Mouse (Mus musculus) spleen, embryonic (tissue): ENCODE results near the gene Nek7.

Experiments
- CTCF ChIA-PET: fragments of 350-600 bp; sonication (Branson Sonifier 250); formaldehyde crosslinking; loops from one replicate; lab custom pipeline; 2022; lab: Charles Lee

The Nek7 gene

DNA sequence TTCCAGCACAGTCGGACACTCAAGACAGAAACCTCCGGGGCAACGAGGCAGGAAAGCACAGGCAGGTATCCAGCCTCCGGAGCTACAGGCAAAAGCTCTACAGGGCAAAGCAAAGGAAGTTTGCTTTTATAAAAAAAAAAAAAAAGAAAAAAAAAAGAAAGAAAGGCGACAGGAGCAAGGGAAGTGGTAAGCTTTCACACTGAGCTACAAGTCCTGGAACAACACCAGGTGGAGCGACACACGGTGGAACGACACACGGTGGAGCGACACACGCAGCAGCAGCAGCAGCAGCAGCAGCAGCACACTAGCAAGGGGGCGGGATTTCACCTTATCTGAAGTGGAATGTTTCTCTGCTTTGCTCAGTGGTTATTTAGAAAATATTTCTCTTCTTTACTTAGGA, 10.8 kb downstream of the Nek7 start:
- CTCF ChIA-PET, result no interaction called here

DNA sequence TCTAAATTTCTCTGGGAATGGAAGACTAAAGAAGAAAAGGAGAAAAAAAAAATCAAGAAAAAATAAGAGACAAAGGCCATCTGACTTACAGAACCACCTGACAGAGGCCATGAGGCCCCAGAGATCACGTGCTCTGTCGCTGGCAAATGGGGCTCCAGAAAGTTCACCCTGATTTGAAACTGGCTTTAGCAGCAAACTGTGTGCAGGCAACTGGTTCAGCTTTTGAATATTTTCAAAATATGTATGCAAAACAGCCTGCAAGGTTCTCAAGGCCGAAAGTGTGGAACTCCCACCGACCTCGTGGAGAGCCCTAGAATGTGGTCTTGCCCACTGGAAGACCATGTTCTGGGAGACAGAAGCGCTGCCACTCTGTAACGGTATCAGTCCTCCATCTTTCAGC, 11.6 kb downstream of the Nek7 start:
- CTCF ChIA-PET, result no interaction called here

DNA sequence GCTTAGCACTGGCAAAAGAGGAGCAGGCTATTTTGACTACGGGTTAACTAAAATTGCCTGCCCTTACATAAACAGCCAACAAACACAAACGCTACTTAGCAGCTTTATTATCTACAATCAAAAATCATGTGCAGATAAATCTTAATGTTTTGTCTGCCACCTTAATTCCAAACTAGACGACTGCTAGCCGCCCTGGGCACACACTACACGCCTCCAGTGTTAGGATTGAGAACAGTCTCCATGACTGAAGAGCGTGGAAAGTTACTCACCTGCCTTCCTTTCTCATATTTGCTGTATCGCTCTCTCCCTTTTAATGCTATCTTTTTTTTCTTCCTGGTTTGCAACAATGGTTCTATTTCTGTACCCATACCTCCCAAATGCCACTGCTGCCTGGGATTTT, 12.1 kb downstream of the Nek7 start:
- CTCF ChIA-PET, result no interaction called here

DNA sequence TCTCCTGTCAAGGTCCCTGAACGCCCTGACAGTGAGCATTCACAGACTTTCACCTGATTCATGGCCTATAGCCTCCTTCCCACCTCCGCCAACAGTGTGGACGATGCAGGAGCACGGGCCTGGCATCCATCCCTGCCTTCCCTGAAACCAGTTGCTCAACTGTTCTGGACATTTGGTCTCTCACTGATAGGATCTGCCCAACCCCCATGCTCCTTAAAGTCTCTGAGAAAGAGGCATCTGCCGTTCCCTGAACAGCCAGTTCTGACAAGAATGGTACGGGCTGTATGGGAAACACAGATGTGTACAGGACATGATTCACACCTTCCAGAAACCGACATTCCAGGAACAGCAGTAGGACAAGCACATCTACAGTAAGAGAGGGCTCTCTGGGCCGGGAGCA, 13.2 kb downstream of the Nek7 start:
- CTCF ChIA-PET, result no interaction called here

DNA sequence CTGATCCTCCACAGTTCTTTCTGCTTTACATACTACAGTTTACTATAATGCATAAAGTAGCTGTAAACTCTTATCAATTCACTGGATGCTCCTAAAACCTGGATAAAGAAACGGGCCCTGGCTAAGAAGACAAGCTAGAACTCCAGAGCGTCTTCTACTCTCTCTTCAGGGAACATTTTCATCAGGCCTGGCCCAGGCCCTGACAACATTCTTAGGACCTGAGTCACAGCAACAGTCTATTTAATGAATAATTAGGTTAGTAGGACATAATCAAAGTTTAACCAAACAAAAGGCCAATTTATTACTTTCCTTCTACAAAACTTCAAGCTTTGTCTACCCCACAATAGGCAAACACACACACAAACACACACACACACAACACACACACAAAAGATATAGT, 15.2 kb downstream of the Nek7 start:
- CTCF ChIA-PET, result no interaction called here

DNA sequence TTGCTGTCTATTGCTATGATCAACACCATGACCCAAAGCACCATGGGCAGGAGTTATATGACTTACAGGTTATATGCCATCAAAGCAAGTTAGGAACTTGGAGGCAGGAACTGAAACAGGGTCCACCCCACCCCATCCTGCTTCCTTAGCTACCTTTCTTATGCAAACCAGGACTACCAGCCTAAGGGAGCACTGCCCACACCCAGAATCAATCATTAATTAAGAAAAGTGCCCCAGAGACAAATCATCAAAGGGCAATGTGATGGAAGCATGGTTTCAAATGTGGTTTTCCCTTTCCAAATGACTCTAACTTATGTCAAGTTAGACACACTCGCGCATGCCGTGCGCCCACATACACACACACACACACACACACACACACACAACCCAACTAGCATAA, 16.0 kb downstream of the Nek7 start:
- CTCF ChIA-PET, result no interaction called here

DNA sequence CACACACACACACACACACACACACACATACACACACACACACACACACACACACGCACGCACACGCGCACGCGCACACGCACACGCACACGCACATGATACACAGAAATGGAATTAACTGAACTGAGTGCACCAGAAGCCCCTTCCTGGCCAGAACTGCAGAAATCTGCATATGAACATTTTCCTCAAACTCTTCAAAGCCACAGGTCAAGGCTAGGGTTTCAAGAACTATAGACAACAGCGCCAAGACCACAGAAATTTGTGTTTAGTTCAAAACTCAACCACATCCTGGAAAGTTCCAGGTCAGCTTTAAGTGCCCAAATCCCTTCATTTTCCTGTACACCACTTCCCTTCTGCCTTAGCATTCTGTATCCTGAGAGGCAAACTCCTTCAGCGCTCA, 21.9 kb downstream of the Nek7 start:
- CTCF ChIA-PET, result interaction anchor here (0.7 kb wide), 1 partner anchor 39 kb away, joined by 6 read pairs; no protein-coding TSS in a partner anchor

DNA sequence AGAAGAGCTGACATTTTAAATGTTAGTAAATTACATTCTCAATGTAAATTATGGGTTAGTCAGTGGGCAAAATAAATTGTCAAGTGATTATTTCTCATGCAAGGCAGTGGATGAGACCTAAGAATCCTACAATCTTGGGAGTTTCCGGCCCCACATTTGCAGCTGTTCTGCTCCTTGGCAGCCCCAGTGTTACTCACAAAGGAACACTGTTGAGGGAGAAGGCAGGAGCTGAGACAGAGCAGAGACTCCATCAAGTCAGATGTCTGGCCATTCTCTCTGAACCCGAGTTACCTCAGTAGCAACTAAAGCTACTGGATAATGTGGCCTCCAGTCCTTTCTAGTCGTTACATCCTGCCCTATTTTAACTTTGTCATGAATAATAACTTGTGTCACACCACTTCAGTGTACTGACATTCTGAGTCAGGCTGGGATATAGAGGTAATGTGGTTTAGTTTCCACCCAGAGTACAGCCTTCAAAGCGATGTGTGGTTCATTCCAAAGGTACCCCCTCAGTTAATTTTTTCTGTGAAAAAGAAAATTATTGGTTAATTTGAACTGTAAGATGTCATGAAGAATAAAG, 23.7 kb downstream of the Nek7 start:
- CTCF ChIA-PET, result interaction anchor here (0.7 kb wide), 1 partner anchor 17 kb away, joined by 3 read pairs; no protein-coding TSS in a partner anchor

DNA sequence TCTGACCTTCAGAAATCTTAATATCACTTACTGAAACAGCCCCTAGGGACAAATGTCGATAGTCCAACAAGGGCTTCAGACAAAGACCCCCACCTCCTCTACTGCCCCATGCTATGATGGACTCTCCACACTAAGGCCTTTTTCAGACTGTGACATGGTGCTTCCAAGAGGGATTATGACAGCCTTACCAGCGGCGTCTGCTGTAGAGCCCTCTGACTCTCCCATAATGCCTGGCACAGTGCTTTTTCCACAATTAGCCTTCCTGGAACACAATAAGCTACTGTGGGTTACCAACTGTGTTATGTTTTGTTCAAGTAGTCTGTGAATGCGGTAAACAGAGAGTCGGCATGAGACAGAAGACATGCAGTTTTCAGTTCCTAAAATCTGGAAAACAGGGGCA, 25.0 kb downstream of the Nek7 start:
- CTCF ChIA-PET, result no interaction called here

DNA sequence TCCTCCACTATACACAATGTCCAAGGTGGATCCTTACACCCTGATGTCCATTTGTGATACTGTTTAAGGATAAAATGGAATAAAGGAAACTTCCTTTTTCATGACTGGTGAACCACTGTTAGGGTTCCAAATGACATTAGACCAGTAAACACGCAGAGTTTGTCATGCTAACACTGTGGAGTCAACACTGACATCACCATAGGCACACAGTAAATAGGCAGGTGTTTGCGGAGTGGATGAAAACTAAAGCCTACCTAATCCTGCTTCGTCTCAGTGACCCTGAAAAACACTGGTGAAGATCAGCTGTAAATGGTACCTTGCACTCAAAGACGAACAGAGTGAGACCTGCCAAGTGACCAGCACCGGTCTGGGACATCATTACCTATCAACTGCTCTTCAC, 26.0 kb downstream of the Nek7 start:
- CTCF ChIA-PET, result no interaction called here

DNA sequence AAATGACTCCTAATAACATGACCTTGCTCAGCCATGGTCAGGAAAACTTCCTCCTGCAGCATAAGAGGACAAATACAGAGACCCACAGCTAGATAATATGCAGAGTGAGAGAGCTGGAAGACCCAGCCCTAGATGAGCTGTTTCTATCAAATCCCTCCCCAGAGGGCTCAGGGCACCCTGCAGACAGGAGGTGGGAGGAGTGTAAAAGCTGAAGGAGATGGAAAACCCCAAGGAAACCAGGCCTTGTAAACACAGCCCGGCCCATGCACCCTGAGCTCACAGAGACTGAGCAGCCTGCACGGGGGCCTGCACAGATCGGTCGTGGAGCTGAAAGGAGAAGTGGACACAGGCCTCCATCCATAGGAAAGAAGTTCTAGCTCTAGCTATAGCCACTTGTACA, 27.5 kb downstream of the Nek7 start:
- CTCF ChIA-PET, result no interaction called here

DNA sequence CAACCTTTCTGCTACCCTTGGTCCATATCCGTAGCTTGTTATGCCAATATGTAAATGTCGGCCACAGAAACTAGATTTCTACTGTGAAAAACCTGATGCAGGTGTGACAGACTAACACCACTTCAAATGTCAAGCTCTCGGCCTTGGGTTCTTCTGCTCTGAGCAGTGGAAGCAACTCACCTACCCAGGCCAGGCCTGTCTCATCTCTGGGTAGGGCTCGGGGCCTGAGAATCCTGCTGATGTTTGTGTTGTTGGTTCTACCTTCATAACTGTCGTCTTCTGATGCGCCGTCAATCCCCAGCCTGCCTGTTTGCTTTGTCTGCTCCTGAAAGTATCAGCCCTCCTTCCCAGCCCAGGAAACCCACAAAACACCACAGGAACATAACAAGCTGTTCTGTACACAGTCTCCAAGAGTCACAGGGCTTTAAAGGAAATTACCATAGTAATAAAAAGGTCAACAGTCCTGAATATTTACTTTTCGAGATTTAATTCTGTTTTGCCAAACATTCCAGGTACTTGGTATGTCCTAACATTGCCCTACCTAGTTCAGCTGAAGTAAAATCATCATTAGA, 29.4 kb downstream of the Nek7 start:
- CTCF ChIA-PET, result no interaction called here

DNA sequence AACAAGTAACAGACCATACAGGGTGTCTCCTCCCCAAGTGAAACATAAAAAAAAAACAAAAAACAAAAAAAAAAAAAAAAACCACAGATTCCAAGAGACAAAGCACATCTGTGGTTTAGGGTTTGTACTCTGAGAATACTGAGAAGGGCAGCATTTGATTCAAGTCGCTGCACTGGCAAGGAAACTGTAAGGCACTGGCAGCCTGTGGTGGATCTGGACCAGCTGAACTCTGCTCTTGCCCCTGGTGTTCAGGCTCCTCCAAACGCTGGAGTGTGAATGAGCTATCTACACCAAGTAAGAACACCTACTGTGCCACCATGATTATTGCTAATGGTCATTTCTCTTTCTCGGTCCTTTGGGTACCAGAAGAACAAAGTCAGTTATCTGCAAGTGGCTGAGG, 30.8 kb downstream of the Nek7 start:
- CTCF ChIA-PET, result no interaction called here

DNA sequence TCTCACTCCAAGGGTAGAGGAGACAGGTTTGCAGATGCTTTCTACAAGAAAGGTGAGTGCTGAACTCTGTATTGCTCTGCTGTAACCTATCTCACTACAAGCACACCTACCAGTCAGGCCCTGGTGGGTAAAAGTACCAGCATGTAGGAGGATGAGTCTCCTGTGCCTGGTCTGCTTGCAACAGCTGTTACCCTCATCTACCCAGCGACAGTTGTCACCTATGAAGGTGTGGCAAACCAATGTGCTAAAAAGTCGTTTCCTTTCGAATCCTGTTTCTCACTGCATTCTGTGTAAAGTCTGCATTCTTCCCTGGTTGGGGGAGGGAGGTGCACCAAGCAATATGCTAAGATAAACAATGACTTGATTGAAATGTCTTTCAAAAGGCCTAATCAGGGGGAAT, 32.1 kb downstream of the Nek7 start:
- CTCF ChIA-PET, result no interaction called here

DNA sequence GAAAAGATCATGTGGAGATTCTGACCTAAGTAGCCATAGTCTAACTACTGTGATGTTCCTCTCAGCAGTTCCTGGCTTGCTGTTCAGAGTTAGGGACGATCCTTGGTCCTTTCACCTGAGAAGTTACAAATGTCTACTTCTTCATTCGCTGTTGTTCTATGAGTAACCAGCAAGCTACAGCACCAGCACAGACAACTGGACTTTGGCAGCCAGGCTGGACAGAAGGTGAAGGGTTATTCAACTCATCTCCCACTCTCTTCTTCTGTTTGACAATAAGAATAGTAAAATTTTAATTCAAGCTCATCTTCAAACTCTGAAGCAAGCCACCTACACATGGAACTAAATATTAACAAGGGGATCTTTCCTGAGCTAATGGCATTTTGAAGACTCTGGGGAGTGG, 33.0 kb downstream of the Nek7 start:
- CTCF ChIA-PET, result interaction anchor here (0.6 kb wide), 1 partner anchor 127 kb away, joined by 4 read pairs; no protein-coding TSS in a partner anchor

DNA sequence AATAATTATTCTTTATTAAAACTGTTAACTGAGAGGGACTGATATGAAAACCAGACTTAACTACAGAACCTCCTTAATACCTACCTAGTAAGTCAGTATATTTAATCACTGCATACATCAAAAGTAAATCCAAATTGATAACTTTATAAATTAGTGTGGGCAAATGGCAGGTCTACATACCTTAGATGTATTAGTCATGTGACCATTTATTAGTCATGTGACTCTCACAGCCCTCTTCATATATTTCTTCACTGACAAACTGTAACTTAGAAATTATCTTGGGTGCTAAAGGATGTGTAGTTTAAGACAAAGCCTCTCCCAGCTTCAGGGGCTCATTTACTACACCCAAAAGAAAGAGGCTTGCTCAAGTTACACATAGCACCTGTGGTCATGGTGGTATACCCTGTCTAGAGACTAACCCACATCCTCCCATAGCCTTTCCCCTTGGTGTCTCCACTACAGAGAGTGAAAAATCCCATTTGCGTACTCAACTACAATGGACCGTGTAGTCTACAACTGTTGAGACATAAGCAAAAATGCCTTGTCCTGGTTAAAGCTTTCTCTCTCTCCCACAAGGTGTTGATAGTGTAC, 35.4 kb downstream of the Nek7 start:
- CTCF ChIA-PET, result no interaction called here

DNA sequence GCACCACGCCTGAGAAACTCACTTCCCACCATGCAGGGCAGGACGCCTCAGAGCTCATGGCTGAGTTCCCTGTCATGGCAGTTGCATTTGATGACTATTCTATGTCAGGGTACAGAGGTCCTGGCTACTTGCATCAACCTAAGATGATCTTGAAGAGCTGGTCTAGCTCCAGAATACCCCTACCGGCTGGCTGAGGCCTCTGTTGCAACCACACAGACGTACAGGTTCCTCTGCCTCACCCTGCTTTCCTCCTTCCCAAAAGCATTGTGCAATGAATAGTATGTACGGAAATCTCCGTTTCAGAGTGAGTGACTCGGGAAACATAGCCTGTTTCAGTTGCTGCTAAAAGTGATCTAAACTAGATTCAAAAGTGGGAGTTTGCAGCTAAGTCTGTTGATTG, 37.7 kb downstream of the Nek7 start:
- CTCF ChIA-PET, result interaction anchor here (0.6 kb wide), 1 partner anchor 174 kb away, joined by 3 read pairs; no protein-coding TSS in a partner anchor

DNA sequence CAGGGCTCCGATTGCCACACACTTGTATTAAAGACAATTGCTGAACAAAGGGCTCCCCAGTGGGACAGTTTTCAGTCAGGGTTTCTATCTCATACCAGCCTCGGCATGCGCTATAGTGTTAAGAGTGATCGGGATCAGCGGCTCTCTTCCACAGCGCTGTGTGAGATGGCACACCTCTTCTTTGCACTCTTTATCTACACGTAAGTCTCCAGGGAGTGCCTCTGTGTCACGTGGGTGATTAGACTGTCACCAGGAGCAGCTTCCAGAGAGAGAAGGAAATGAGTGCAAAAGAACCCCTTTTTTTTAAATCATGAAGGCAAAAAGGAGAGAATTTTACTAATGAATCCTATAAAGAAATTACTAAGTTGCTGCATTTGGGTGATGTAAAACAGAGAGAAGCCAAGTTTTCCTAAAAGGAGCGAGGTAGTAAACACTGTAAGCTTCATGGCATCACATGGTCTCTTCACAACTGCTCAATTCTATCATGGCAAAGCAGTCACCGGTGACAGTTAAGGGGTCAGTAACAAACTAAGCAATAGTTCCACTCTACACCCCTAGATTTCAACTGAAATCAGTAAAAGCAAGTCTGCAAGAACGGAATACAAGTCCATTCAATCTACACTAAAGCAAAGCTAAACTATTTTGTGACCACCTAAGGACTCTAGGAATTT, 40.0 kb downstream of the Nek7 start:
- CTCF ChIA-PET, result interaction anchor here (1.0 kb wide), 1 partner anchor 16 kb away, joined by 3 read pairs; no protein-coding TSS in a partner anchor

DNA sequence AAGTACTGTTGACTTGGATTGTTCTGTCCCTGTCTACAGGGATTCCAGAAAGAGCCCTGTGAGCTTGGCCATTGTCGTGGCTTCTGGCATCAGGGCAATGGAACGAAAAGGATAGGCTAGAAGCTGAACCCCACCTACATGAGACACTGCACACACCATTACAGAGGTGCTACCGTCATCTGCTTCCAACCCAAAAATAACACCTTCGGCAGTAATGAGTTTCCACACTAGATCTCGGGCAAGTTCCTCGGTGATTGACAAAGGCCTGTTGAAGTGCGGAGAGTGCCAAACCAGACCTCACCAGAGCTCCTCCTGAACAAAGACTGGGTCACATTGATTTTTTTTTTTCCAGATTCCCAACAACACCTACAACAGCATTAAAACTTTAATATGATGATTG, 40.7 kb downstream of the Nek7 start:
- CTCF ChIA-PET, result interaction anchor here (1.0 kb wide), 1 partner anchor 17 kb away, joined by 3 read pairs; no protein-coding TSS in a partner anchor

DNA sequence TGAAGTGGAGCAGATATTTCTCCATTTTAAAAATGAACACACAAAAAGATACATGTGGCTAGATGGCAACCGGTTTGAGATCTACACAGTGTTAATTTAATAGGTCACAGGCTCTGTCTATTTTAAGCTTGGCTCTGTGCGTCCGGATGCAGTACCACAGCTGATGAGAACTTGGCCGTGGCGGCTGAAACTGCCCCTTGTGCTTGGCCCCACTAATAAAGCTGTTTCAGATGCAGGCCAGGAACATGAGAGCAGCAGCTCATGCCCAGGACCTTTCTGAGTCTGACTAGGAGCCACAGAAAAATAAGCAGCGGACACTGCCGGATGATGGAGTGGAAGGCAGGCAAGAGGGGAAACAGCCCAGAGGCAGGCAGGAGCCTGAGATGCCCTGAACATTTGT, 43.1 kb downstream of the Nek7 start:
- CTCF ChIA-PET, result no interaction called here

DNA sequence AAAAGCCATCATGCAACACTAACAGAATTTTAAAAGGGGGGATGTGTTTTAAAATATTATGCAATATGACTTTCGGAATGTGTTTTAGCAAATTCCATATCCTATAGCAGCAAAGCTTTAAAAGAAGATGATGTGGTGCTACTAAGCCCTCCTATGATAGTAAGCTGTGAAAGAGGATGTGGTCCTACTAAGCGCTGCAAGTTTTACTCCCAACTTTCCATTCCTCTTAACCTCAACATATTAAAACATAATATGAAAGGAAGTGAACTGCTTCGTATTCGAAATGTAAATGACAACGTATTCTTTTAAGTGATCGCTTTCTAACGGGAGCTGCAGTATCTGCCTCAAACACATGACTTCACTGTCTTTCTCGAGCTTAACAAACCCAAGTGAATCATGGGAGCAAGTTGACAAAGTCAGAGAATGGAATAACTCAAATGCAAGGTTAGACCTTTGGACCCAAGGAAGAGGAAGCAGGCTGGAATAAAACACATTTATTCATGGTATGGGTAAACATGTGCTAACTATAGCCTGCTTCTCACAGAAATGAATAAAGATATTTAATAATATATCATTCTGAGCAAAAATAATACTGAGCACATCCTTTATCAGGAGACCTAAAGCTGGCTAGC, 43.8 kb downstream of the Nek7 start:
- CTCF ChIA-PET, result no interaction called here

DNA sequence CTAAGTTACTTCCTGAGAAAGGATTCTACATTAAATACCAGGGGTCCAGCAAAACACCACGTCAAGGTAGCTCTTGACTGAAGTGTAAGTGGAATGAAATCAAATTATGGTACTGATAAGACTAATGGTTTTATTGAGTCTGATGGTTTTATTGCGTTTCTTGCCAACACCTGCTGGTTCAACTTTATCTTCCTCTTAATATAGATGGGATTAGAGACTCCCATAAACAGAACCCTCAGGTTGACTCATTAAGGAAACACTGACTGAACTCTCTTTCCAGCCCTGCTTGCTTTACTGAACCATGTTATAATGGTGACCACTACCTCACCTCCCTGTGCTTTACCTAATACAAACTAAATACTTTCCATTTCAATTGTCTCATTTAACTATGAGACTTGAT, 44.3 kb downstream of the Nek7 start:
- CTCF ChIA-PET, result no interaction called here
